Mouse (Mus musculus): ENCODE data around the gene Ppp4r1. TPM values are rescaled to one million over a fixed set of nuclear protein-coding genes. Genes with fewer than 3 reads are reported as not detected.

The Ppp4r1 gene
- polyA plus RNA-seq, 1 experiment from 2014 or later = 30.9 TPM

DNA sequence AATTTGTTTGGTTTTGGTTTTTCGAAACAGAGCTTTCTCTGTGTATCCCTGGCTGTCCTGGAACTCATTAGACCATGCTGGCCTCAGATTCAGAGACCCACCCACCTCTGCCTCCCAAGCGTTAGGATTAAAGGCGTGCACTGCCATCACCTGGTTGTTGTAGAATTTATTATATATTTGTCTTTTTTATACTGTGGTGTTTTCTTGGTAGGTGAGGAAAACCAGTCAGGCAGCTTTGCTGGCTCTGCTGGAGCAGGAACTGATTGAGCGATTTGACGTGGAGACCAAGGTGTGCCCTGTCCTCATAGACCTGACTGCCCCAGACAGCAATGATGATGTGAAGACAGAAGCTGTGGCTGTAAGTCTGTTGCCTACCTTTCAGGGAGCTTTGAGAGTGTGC lies 28.7 kb downstream of the Ppp4r1 start:
- Histone ChIP-seq H3K4me2 (ENCODE audit: low read depth, low read length) (no peak overlapping the region), H3K4me3 (replicated peaks; ENCODE audit: low read length) (no peak overlapping the region), H3K9me3 (replicated peaks; ENCODE audit: control insufficient read depth, low read length) (no peaks in the 10 kb centered on the region), H3K27ac (ENCODE audit: low read length) (no peak overlapping the region), H3K4me1 (ENCODE audit: control insufficient read depth, insufficient read depth, low read length) (no peaks in the 10 kb centered on the region), H3K9ac (ENCODE audit: low read length) (no peak overlapping the region), H3K36me3 (ENCODE audit: control insufficient read depth, insufficient read depth, low read length) (peaks cover 22% of the 10 kb centered on the region; the same call in 1 of the 2 replicates), H3K27me3 (ENCODE audit: control insufficient read depth, insufficient read depth, low read length) (no peaks in the 10 kb centered on the region)
- 58% methylated on average over 5 of the region's 5 CpGs for WGBS
- ATAC-seq (ENCODE audit: insufficient read depth, low FRiP score) = peak; percentile 88

GRCm38 (mm10) chr17:65813763-65814162 lies 31.4 kb downstream of the Ppp4r1 start:
- H3K36me3 ChIP-seq (ENCODE audit: control insufficient read depth, insufficient read depth, low read length) = peaks cover 32% of the 10 kb centered on the region
- ATAC-seq (ENCODE audit: insufficient read depth, low FRiP score) = peak; percentile 73
- 75% methylated on average over 8 of the region's 8 CpGs for WGBS

DNA sequence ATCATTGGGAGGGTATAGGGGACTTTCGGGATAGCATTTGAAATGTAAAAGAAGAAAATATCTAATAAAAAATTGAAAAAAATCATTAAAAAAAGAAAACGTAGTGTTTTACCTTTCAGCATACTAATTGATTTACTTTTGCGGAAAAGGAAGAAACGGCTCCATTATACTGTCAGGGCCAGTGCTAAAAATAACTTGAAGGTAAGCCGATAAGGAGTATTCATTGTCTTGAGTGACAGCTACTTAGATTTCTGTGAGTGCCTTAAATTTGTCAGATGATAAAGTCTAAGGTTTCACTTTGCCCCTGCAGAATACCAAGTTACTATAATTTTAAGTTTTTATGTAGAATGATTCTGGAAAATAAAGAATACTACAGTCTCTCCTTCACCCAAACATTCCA lies 37.8 kb downstream of the Ppp4r1 start:
- H3K4me3 ChIP-seq (replicated peaks; ENCODE audit: low read length) = no peak overlapping the region
- H3K9me3 ChIP-seq (replicated peaks; ENCODE audit: control insufficient read depth, low read length) = no peaks in the 10 kb centered on the region
- H3K27me3 ChIP-seq (ENCODE audit: control insufficient read depth, insufficient read depth, low read length) = no peaks in the 10 kb centered on the region
- H3K4me2 ChIP-seq (ENCODE audit: low read depth, low read length) = no peak overlapping the region
- no peak overlapping the region for H3K9ac ChIP-seq (ENCODE audit: low read length)
- no peaks in the 10 kb centered on the region for H3K4me1 ChIP-seq (ENCODE audit: control insufficient read depth, insufficient read depth, low read length)
- no peak for ATAC-seq (ENCODE audit: insufficient read depth, low FRiP score)
- peaks cover 19% of the 10 kb centered on the region for H3K36me3 ChIP-seq (ENCODE audit: control insufficient read depth, insufficient read depth, low read length)
- H3K27ac ChIP-seq (ENCODE audit: low read length) = no peak overlapping the region
- WGBS = 67% methylated on average over 5 of the region's 5 CpGs

More at GRCm38 (mm10) chr17:65813763-65814162, 31.4 kb downstream of the Ppp4r1 start:
- Histone ChIP-seq H3K9ac (ENCODE audit: low read length) (no peak overlapping the region), H3K27ac (ENCODE audit: low read length) (0 out of 2 replicates have a peak overlapping the region, but pooled peaks have one; percentile 19), H3K4me2 (ENCODE audit: low read depth, low read length) (no peak overlapping the region), H3K4me3 (replicated peaks; ENCODE audit: low read length) (no peak overlapping the region), H3K4me1 (ENCODE audit: control insufficient read depth, insufficient read depth, low read length) (no peaks in the 10 kb centered on the region), H3K9me3 (replicated peaks; ENCODE audit: control insufficient read depth, low read length) (no peaks in the 10 kb centered on the region), H3K27me3 (ENCODE audit: control insufficient read depth, insufficient read depth, low read length) (no peaks in the 10 kb centered on the region)

DNA sequence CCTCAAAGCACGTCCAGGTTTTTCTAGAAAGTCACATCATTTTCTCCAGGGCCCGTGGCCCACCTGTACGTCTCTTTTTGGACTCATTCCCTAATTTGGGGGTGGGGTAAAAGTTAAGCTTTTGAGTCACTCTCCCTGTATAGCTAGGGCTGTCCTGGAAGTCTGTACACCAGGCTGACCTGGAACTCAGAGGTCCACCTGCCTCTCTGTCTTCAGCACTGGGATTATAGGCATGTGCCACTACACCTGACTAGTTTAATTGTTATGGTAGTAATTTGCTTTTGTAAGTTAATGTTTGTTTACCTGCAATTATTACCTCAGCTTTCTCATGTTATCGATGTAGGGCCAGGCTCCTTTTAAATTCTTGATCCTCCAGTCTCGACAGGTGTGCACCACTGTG lies 40.0 kb downstream of the Ppp4r1 start:
- Histone ChIP-seq H3K27me3 (ENCODE audit: control insufficient read depth, insufficient read depth, low read length) (no peaks in the 10 kb centered on the region), H3K36me3 (ENCODE audit: control insufficient read depth, insufficient read depth, low read length) (peaks cover 10% of the 10 kb centered on the region; the same call in 1 of the 2 replicates), H3K9me3 (replicated peaks; ENCODE audit: control insufficient read depth, low read length) (no peaks in the 10 kb centered on the region), H3K4me1 (ENCODE audit: control insufficient read depth, insufficient read depth, low read length) (no peaks in the 10 kb centered on the region), H3K27ac (ENCODE audit: low read length) (no peak overlapping the region), H3K9ac (ENCODE audit: low read length) (no peak overlapping the region), H3K4me3 (replicated peaks; ENCODE audit: low read length) (no peak overlapping the region), H3K4me2 (ENCODE audit: low read depth, low read length) (no peak overlapping the region)
- ATAC-seq (ENCODE audit: insufficient read depth, low FRiP score) = no peak
- WGBS = 86% methylated on average over 5 of the region's 5 CpGs

DNA sequence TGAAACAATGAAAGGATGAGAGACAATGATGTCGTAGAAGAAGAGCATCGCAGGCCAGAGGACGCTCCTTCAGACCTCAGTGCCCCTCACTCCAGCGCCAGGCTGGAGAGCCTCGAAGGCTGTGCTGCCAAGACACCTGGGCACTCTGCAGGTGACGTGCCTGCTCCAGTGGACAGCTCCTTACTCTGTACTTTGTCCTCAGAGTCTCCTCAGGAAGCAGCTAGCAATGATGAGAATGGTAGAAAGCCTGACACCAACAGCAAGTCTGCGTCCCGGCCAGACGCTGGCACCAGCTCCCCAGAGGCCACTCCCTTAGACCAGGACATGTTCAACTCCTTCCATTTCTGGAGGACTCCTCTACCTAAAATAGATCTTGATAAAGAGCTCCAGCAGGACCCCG lies 41.9 kb downstream of the Ppp4r1 start:
- Histone ChIP-seq H3K4me1 (ENCODE audit: control insufficient read depth, insufficient read depth, low read length) (no peaks in the 10 kb centered on the region), H3K9ac (ENCODE audit: low read length) (no peak overlapping the region), H3K4me3 (replicated peaks; ENCODE audit: low read length) (no peak overlapping the region), H3K27ac (ENCODE audit: low read length) (no peak overlapping the region), H3K27me3 (ENCODE audit: control insufficient read depth, insufficient read depth, low read length) (no peaks in the 10 kb centered on the region), H3K4me2 (ENCODE audit: low read depth, low read length) (no peak overlapping the region), H3K36me3 (ENCODE audit: control insufficient read depth, insufficient read depth, low read length) (peaks cover 12% of the 10 kb centered on the region; the same call in 1 of the 2 replicates), H3K9me3 (replicated peaks; ENCODE audit: control insufficient read depth, low read length) (no peaks in the 10 kb centered on the region)
- 91% methylated on average over 10 of the region's 10 CpGs for WGBS
- ATAC-seq (ENCODE audit: insufficient read depth, low FRiP score) = no peak

GRCm38 (mm10) chr17:65826257-65826656 lies 43.9 kb downstream of the Ppp4r1 start:
- Histone ChIP-seq H3K9me3 (replicated peaks; ENCODE audit: control insufficient read depth, low read length) (no peaks in the 10 kb centered on the region), H3K27me3 (ENCODE audit: control insufficient read depth, insufficient read depth, low read length) (no peaks in the 10 kb centered on the region), H3K36me3 (ENCODE audit: control insufficient read depth, insufficient read depth, low read length) (peaks cover 12% of the 10 kb centered on the region; the same call in 1 of the 2 replicates), H3K4me2 (ENCODE audit: low read depth, low read length) (no peak overlapping the region), H3K4me3 (replicated peaks; ENCODE audit: low read length) (no peak overlapping the region), H3K9ac (ENCODE audit: low read length) (no peak overlapping the region), H3K27ac (ENCODE audit: low read length) (no peak overlapping the region), H3K4me1 (ENCODE audit: control insufficient read depth, insufficient read depth, low read length) (0 out of 2 replicates have a peak, but pooled peaks cover 4% of the 10 kb centered on the region)
- 77% methylated on average over 9 of the region's 9 CpGs for WGBS
- no peak for ATAC-seq (ENCODE audit: insufficient read depth, low FRiP score)

DNA sequence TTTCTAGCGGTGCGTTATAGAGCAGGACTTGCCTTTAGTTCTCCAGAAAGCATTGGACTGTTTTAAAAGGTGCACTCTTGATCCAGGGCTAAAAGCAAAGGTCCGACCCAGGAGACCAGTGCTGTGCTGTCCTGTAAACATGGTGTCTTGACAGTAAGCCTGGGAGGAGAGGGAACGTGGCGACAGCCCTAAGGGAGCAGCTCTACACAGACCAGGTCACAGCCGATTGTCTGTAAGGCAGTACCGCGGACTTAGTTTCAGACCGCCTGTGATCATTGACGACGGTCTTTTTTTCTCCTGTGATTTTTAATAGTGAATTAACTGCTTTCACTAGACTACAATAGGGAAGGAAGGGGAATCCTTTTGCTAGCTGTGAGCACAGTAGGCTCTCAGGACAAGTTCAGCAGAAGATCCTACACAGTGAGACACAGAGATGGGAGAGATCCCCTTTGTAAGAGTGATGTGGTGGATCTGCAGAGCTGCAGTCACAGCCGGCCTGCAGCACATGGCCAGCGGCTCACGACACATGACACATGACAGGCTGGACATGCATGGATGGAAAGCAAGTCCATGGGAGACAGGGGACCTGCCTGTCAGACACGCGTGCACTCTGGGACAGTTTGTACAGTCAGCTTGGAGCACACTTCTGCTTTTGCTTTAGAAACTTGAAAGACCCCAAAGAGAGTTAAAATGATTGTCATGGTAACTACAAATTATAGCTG lies 44.9 kb downstream of the Ppp4r1 start:
- Histone ChIP-seq H3K9ac (ENCODE audit: low read length) (no peak overlapping the region), H3K9me3 (replicated peaks; ENCODE audit: control insufficient read depth, low read length) (no peaks in the 10 kb centered on the region), H3K4me2 (ENCODE audit: low read depth, low read length) (no peak overlapping the region), H3K4me1 (ENCODE audit: control insufficient read depth, insufficient read depth, low read length) (0 out of 2 replicates have a peak, but pooled peaks cover 4% of the 10 kb centered on the region), H3K4me3 (replicated peaks; ENCODE audit: low read length) (no peak overlapping the region), H3K27me3 (ENCODE audit: control insufficient read depth, insufficient read depth, low read length) (no peaks in the 10 kb centered on the region), H3K36me3 (ENCODE audit: control insufficient read depth, insufficient read depth, low read length) (peaks cover 16% of the 10 kb centered on the region), H3K27ac (ENCODE audit: low read length) (no peak overlapping the region)
- no peak for ATAC-seq (ENCODE audit: insufficient read depth, low FRiP score)
- WGBS = 93% methylated on average over 16 of the region's 16 CpGs

- 89% methylated on average over 5 of the region's 5 CpGs for WGBS
- no peak overlapping the region for H3K4me3 ChIP-seq (replicated peaks; ENCODE audit: low read length)
- no peaks in the 10 kb centered on the region for H3K27me3 ChIP-seq (ENCODE audit: control insufficient read depth, insufficient read depth, low read length)
- no peak overlapping the region for H3K4me2 ChIP-seq (ENCODE audit: low read depth, low read length)
- 0 out of 2 replicates have a peak, but pooled peaks cover 4% of the 10 kb centered on the region for H3K4me1 ChIP-seq (ENCODE audit: control insufficient read depth, insufficient read depth, low read length)
- peaks cover 17% of the 10 kb centered on the region for H3K36me3 ChIP-seq (ENCODE audit: control insufficient read depth, insufficient read depth, low read length)
- no peak overlapping the region for H3K27ac ChIP-seq (ENCODE audit: low read length)
- ATAC-seq (ENCODE audit: insufficient read depth, low FRiP score) = no peak
- no peaks in the 10 kb centered on the region for H3K9me3 ChIP-seq (replicated peaks; ENCODE audit: control insufficient read depth, low read length)
- H3K9ac ChIP-seq (ENCODE audit: low read length) = no peak overlapping the region
These were observed 45.5 kb downstream of the Ppp4r1 start for GRCm38 (mm10) chr17:65827904-65828303.

DNA sequence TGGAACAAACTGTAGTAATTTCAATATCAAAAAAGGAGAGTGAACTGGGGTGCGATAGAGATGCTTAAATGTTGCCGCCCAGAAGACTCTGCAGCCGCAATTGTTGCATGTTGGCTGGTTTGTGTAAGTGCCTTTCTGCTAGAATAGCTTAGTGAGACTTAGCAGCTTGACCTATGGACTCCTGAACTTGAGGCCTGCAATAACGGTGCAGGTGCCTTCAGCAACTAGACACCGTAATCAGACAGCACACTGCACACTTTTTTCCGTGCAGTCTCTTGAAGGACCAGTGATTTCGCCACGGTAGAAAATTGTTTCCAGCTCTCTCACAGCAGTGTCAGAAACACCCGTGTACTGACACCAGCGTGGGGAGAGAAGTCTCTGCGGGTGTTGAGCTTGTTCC lies 46.6 kb downstream of the Ppp4r1 start:
- Histone ChIP-seq H3K4me1 (ENCODE audit: control insufficient read depth, insufficient read depth, low read length) (0 out of 2 replicates have a peak, but pooled peaks cover 4% of the 10 kb centered on the region), H3K9ac (ENCODE audit: low read length) (no peak overlapping the region), H3K9me3 (replicated peaks; ENCODE audit: control insufficient read depth, low read length) (no peaks in the 10 kb centered on the region), H3K27ac (ENCODE audit: low read length) (no peak overlapping the region), H3K27me3 (ENCODE audit: control insufficient read depth, insufficient read depth, low read length) (no peaks in the 10 kb centered on the region), H3K4me2 (ENCODE audit: low read depth, low read length) (no peak overlapping the region), H3K36me3 (ENCODE audit: control insufficient read depth, insufficient read depth, low read length) (peaks cover 22% of the 10 kb centered on the region), H3K4me3 (replicated peaks; ENCODE audit: low read length) (no peak overlapping the region)
- no peak for ATAC-seq (ENCODE audit: insufficient read depth, low FRiP score)
- 92% methylated on average over 11 of the region's 11 CpGs for WGBS

Data from stomach, embryonic 16.5 days (tissue).